Mouse (Mus musculus) right cerebral cortex, postnatal 14 days (tissue): ENCODE results near the gene Ccdc81.
A peak's percentile ranks its signal among the peaks of the same experiment; 100 is the strongest.

Experiments
- DNase-seq: peaks from one replicate; pipeline ENCODE4 v3.0.0; 2022

The Ccdc81 gene

GRCm38 (mm10) chr7:89903442-89904343, at the start of gene Ccdc81:
Gene Ccdc81 (minus strand): TSS chr7:89903629.
- no peak for DNase-seq

- no peak for DNase-seq
Observed at GRCm38 (mm10) chr7:89949403-89949802, 46.0 kb upstream of the Ccdc81 start.

GRCm38 (mm10) chr7:89948026-89948425, 44.6 kb upstream of the Ccdc81 start:
- no peak for DNase-seq

DNA sequence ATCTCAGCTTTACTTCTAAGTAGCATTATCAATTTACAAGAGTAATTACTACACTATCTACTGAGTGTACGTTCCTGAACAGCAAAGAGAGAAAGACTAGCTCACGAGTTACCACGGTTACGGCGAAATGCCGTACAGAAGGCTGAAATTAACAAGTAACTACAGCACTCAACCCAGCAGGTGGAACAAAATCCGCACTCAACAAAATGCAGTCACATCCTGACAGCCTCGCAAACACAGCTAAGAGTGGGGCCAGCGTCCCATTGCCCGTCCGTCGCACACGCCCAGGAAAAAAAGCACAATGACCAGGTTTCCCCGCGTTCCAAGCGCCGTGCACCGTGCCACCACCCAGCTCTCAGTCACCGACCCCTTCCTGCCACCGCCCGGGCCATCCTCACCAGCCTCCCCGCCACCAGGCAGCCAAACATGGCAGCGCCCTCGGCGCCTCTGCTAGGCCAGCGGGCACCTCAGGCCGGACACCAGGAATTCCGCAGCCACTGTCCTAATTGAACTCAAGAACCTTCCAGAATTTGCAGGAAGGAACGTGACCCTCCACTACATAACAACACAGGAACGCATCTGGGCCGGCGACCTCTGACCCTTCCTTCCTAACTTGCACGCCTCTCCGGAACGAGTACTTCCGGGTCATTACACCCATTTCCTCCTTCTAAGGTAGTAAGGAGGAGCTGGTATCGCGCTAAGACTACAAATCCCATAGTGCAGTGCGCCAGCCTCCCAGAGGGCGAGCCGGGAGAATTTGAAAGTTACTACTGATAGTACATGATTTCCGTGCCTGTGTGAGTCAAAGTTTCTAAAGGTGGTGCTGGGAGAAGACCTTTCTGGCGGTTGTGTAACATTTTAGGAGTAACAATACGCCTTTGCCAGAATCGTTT, 37.4 kb upstream of the Ccdc81 start, which contains the start of gene Hikeshi:
TSS of gene Hikeshi (minus strand) at position 634 of the 893 bp plus-strand sequence.
- DNase-seq: peak; percentile 89

DNA sequence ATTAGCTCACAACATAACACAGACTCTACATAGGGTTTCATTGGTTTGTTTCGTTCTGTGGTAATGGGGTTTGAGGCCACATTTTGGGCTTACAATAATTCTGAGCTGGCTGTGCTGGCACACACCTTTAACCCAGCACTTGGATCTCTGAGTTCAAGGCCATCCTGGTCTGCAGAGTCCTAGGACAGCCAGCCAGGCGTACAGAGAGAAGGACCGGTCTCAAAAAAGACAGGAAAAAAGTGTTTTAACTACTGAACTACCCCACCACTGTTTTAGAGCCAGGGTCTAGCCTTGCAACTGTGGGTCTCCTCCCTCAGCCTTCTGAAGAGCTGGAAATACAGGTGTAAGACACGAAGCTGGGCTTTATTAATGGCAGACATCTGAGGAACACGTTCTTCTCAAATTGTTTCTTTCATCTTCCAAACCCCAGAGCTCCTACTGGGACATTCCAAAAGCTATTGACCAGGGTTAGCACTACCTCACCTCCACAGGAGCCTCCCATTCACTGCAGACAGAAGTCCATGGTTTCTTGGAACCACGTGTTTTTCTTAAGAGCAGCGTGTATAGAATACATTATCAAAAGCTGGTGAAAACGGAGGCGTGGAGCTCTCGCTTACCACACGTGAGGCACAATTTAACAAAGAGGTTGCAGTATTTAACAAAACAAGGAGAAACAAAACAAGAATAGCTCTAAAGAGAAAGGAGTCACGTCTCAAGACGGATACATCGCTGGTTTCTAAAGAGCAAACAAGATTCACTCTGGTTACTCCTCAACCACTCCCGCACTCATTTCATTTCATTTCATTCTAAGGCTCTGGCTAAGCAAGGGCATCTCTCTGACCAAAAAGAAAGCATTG, 36.3 kb upstream of the Ccdc81 start:
- DNase-seq: no peak

DNA sequence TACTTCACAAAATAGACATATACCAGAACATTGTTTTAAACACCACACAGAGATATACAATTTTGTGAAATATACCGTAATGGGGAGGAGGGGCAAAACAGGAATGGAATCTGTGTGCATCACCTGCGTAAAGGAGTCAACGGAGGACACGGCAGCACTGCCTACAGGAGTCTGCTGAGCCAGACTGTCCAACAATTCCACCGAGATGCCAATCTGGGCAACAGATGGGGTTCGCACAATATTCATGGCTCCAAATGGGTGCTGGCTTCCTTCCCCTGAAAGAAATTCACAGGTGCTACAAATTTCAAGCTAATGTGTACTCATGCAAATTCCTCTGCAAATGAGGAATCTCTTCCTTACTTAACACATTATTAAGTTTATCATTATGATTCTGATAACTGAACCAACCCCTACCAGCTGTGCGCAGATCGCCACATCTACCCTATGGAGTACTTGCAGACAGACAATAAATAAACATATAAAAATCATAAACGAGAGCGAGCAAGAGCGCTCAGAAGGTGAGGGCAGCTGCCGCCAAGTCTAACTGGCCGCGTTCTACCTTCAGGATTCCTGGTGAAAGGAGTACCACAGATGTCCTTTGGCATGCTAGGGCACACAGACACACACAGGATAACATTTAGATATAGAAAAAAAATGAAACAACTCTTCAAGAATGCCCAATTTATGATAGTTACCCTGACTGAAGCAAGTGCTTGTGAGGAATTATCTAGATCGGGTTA, 20.2 kb upstream of the Ccdc81 start:
- DNase-seq: peak; percentile 43

- no peak for DNase-seq
Observed at GRCm38 (mm10) chr7:89917776-89918175, 14.3 kb upstream of the Ccdc81 start.

DNA sequence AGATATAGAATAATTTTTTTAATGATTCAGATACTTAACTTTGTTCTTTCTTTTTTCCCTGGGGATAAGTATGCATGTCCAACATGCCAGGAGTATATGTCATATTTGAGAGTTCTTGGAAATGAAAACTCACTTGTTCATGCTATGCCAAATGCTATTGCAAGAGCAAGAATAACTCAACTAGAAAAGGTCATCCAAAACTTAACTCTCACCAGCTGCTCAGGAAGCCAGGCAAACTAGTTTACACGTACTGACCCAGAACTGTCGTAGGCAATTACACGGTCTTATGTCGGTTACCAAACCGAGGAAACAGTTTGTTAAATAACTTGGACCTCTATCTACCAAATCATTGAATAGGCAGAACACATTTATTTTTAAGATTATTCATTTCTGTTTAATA, 13.3 kb upstream of the Ccdc81 start:
- DNase-seq: no peak

GRCm38 (mm10) chr7:89913432-89914158, 10.2 kb upstream of the Ccdc81 start:
- DNase-seq: no peak

DNA sequence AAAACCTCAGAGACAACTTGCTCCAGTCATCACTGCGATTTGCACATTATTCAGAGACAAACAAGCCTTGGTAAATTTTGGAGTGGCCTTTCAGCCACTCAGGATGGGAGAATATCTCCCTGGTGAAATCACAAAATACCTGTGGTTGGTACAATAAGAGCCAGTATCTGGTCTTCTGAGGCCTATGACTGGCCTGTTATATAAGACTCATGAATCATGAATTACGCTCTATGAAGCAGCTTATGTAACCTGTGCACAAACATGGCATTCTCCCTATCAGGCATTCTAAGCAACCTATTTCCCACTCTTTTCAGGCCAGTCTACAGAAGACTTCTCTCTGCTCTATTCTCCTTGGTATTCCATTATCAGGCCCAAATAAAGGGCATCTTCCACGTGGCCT, 8.9 kb upstream of the Ccdc81 start:
- DNase-seq: no peak

- DNase-seq: no peak
Observed at GRCm38 (mm10) chr7:89909711-89910110, 6.3 kb upstream of the Ccdc81 start.

DNA sequence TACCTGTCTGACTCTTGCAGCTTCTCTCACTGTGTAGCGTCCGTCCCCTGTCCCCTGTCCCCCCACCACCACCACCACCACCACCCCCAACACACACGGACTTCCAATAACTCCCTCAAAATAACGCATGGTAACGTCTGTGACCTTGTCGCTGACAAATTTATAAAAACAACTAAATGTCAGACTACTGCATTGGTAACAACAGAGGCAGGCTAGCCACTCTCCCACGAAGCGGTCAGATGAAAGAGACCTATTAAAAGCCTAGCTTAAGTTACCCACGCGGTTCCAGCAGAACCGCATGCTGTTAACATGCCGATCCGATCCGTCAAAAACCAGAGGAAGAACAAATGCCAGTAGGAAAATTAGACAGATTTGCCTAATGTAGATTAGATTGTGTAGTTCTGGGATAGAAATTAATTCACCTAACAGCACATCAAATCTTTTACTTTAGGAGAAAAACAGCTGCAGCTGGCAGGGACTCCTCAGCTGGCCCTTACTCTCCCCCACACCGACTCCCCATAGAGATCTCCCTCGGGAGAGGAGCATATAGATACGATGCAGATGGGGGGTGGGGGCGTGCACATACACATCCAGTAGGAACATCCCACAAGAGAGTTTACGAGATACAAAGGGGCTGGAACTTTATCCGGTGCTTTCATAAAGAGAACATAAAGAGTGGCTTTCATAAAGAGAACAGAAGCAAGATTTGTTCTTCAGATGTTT, 5.6 kb upstream of the Ccdc81 start:
- DNase-seq: no peak

- DNase-seq: no peak
Observed at GRCm38 (mm10) chr7:89908421-89908820, 5.0 kb upstream of the Ccdc81 start.

DNA sequence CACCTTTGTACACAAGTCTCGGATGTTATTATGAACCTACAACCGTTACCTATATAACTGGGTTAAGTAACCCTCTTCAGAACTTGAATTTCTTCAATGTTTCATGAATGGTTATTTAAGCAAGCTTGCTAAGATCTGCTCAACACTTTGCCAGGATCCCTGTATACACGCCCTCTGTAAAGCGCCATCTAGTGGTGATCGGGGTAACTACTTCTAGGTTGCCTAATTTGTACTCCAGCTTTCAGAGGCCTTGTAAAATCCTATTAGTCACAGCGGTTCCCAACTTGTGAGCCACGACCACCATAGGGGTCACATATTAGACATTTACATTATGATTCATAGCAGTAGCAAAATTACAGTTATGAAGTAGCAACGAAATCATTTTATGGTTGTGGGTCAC, 4.5 kb upstream of the Ccdc81 start:
- peak; percentile 77 for DNase-seq

DNA sequence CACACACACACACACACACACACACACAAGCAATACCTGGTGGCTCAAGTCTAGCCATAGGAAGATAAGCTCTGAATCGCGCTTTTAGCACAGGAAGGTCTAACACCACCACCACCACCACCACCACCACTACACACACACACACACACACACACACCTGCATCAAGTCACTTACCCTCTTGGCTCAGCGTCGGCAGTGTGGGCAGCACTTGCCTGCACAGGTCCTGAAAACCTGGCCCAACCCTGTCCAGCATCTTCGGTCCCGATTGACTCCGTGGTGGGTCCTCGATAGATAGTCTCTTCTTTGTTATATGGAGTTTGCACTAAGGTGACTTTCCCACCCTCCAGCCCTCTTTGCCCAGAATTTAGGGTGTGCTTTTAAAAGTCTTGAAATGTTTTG, 422 bp downstream of the Ccdc81 start:
- DNase-seq: no peak

- no peak for DNase-seq
Observed at GRCm38 (mm10) chr7:89891856-89892255, 11.6 kb downstream of the Ccdc81 start.

DNA sequence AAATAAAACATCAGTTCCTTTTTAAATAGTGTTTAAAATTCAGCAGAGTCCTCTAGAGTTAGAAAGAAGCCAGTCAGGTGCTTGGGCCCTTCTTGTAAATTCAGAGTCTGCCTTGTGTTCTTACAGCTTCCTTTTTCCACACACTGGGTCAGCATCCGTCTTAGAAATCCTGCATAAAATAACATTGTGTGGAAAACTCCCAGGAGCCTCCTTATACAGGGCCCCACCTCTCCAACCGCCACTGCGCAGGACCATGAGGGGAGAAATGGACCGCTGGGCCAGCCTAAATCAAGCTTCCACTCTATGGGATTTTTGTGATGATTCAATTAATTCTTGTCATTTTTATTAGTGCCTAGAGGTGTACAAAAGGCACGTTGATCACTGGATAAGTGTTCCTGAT, 12.0 kb downstream of the Ccdc81 start:
- no peak for DNase-seq

GRCm38 (mm10) chr7:89884551-89884950, 18.9 kb downstream of the Ccdc81 start:
- no peak for DNase-seq

- no peak for DNase-seq
Observed at GRCm38 (mm10) chr7:89879686-89880085, 23.7 kb downstream of the Ccdc81 start.

DNA sequence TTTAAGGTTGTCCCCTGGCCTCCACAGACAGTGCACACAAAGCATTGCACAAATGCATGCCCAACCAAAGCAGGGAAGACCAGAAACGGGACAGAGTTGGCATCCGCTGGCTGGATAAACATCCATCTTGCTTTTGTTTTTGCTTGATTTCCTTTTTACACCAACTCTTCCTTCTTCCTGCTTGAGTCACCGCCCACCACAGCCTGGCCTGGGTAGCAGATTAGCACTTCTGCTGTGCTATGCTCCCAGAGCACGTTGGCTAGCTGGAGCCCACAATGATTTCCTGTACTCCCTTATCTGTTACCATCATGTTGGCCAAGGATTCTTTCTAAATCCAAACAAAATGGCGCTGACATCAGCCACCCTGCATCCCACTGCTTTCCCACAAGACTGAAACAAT, 36.2 kb downstream of the Ccdc81 start:
- no peak for DNase-seq

GRCm38 (mm10) chr7:89864769-89865168, 38.7 kb downstream of the Ccdc81 start:
- no peak for DNase-seq
